Mouse (Mus musculus) megakaryocyte, embryonic 14.5 days (primary cell): ENCODE results near the gene Phospho1.

ENCODE experiments used
- FLI1 ChIP-seq: IDR thresholded peaks from 2 replicates; pipeline ENCODE4 v1.6.1; 2012; ENCODE audit warnings: low read length, inconsistent platforms, mixed read lengths
- GATA1 ChIP-seq: IDR thresholded peaks from 3 replicates; pipeline ENCODE4 v1.6.1; 2012; ENCODE audit warnings: mixed read lengths, low read length, inconsistent platforms, borderline replicate concordance

- no peak for TF ChIP-seq GATA1
- TF ChIP-seq FLI1: no peak
Observed at GRCm38 (mm10) chr11:95805010-95805409, 19.3 kb upstream of the Phospho1 start.
